Mouse (Mus musculus) forebrain, embryonic 10.5 days (tissue): Measurements from ENCODE around the gene Drg1. TPM values are rescaled to one million over a fixed set of nuclear protein-coding genes. Genes with fewer than 3 reads are reported as not detected.
"Not testable (repeated sequence)": the region's sequence is repeated elsewhere in the genome, so short reads cannot be mapped to it uniquely, and the experiment has no call there.

Experiments
- DNase-seq: peaks from one replicate; pipeline ENCODE4 v3.0.0-alpha.2; 2017; ENCODE audit warnings: low spot score; ENCODE audit errors: extremely low spot score
- H3K27ac ChIP-seq: fragments of 300-500 bp; sonication (generic); 2 replicates; pipeline ENCODE4 v1.5.1; 2016; ENCODE audit warnings: mild to moderate bottlenecking
- H3K27me3 ChIP-seq: fragments of 300-500 bp; sonication (generic); 2 replicates; pipeline ENCODE4 v1.6.1; 2016; ENCODE audit warnings: mild to moderate bottlenecking; ENCODE audit not compliant: poor library complexity, severe bottlenecking
- H3K36me3 ChIP-seq: fragments of 300-500 bp; sonication (generic); replicated peaks from 2 replicates; pipeline ENCODE4 v1.6.1; 2016; ENCODE audit warnings: mild to moderate bottlenecking, moderate library complexity
- H3K4me1 ChIP-seq: fragments of 300-500 bp; sonication (generic); 2 replicates; pipeline ENCODE4 v1.6.1; 2016
- H3K4me3 ChIP-seq: fragments of 300-500 bp; sonication (generic); 2 replicates; pipeline ENCODE4 v1.5.1; 2016; ENCODE audit warnings: mild to moderate bottlenecking, moderate library complexity
- H3K9me3 ChIP-seq: fragments of 300-500 bp; sonication (generic); 2 replicates; pipeline ENCODE4 v1.6.1; 2016; ENCODE audit warnings: mild to moderate bottlenecking, moderate library complexity
- WGBS: fragments of 180-500 bp; shearing (Covaris S2); methylation state at CpG from one replicate; pipeline ENCODE4 v1.1.7; 2016; 5-methylcytosine and 5-hydroxymethylcytosine counted together
- polyA plus RNA-seq: library from polyadenylated mRNA; unstranded; fragments of >200 nt; fragmentation: Nextera tagmentation; extraction: Ambion mirVana; gene quantifications from 2 replicates; pipeline ENCODE4 v1.2.1, GENCODE M21; 2016

Gene Drg1
- polyA plus RNA-seq, 1 experiment from 2014 or later, result 335 TPM

DNA sequence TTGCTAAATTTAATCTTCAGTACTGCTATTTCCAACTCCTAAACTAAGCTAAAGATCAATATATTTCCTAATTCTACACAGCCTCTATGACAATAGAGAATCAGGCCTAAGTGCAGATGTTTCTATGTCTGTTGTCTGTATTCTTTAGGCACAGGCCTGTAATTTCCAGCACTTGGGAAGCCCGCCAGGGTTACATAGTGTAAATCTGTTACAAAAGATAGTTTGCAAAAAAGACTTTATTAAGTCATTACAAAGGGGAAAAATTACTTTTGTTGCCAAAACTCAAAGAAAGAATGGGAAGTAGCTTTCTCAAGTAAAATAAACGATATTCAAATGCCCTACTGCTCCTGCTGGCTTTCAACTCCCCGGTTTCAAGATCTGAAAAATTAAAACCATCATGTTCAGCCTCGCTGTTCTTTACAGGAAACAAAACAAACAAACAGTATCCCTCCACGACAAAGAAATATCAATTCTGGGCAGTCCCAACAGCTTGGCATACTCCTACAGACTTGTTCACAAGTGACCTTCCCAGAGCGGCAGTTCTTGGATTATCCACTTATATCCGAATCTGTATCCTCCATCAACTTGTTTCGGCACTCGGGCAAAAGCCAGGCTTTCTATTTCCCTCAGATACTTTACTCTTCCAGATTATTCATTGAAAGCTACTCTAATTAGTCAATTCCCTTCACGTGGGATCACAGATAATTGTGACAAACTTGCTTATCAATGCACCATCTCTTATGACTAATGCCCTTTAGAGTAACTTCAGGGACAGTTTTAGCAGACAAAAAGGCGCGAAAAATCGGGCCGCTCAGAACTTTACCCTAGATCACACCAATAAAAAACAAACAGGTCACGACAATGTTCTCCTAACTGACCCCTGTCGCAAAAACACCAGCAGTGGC is 64.6 kb downstream of the Drg1 start:
- H3K36me3 ChIP-seq, result peaks cover 23% of the 10 kb centered on the region
- no peak for DNase-seq
- peak overlapping the region; percentile 85 for H3K27ac ChIP-seq
- WGBS, result 9% methylated on average over 16 of the region's 16 CpGs
- H3K9me3 ChIP-seq, result no peaks in the 10 kb centered on the region
- H3K27me3 ChIP-seq, result no peaks in the 10 kb centered on the region
- H3K4me1 ChIP-seq, result peaks cover 13% of the 10 kb centered on the region
- peak overlapping the region; percentile 51 for H3K4me3 ChIP-seq

DNA sequence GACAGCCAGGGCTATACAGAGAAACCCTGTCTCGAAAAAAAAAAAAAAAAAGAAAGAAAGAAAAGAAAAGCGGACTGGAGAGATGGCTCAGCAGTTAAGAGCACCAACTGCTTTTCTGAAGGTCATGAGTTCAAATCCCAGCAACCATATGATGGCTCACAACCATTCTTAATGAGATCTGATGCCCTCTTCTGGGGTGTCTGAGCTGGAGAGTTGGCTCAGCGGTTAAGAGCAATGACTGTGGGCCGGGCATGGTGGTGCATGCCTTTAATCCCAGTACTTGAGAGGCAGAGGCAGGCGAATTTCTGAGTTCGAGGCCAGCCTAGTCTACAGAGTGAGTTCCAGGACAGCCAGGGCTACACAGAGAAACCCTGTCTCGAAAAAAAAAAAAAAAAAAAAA is 65.6 kb downstream of the Drg1 start:
- not testable (repeated sequence) for H3K27me3 ChIP-seq, H3K27ac ChIP-seq, H3K4me3 ChIP-seq, DNase-seq, H3K9me3 ChIP-seq
- WGBS, result 93% methylated on average over 6 of the region's 7 CpGs
- Histone ChIP-seq H3K36me3 (peaks cover 14% of the 10 kb centered on the region), H3K4me1 (peaks cover 13% of the 10 kb centered on the region)

- H3K27ac ChIP-seq, result no peak within 1 kb of the TSS
- DNase-seq, result no peak
- 84% methylated on average over 25 of the region's 25 CpGs for WGBS
- no peaks in the 10 kb centered on the region for H3K36me3 ChIP-seq
- H3K4me3 ChIP-seq, result no peak within 1 kb of the TSS
- no peaks in the 10 kb centered on the region for H3K4me1 ChIP-seq
- no peaks in the 10 kb centered on the region for H3K27me3 ChIP-seq
- H3K9me3 ChIP-seq, result no peaks in the 10 kb centered on the region
These were observed 72.9 kb downstream of the Drg1 start, which contains the start of gene Sfi1 for GRCm38 (mm10) chr11:3193363-3193762. Gene Sfi1, minus strand, starts transcription at chr11:3193463.

- H3K36me3 ChIP-seq, H3K27me3 ChIP-seq, DNase-seq, H3K4me3 ChIP-seq, H3K27ac ChIP-seq, H3K4me1 ChIP-seq: not testable (repeated sequence)
- peaks cover 15% of the 10 kb centered on the region for H3K9me3 ChIP-seq
- WGBS, result 81% methylated on average over 1 of the region's 1 CpGs
These were observed 83.5 kb downstream of the Drg1 start for GRCm38 (mm10) chr11:3182707-3183106.

GRCm38 (mm10) chr11:3181971-3182370 is 84.2 kb downstream of the Drg1 start:
- not testable (repeated sequence) for H3K27ac ChIP-seq, H3K36me3 ChIP-seq
- 49% methylated on average over 1 of the region's 1 CpGs for WGBS

GRCm38 (mm10) chr11:3181250-3181649 is 85.0 kb downstream of the Drg1 start:
- not testable (repeated sequence) for DNase-seq, H3K4me3 ChIP-seq, H3K36me3 ChIP-seq, H3K27me3 ChIP-seq, H3K4me1 ChIP-seq, H3K27ac ChIP-seq
- 59% methylated on average over 4 of the region's 4 CpGs for WGBS
- peaks cover 15% of the 10 kb centered on the region for H3K9me3 ChIP-seq

More at GRCm38 (mm10) chr11:3181971-3182370, 84.2 kb downstream of the Drg1 start:
- not testable (repeated sequence) for DNase-seq, H3K4me3 ChIP-seq, H3K4me1 ChIP-seq, H3K27me3 ChIP-seq
- H3K9me3 ChIP-seq, result peaks cover 15% of the 10 kb centered on the region

GRCm38 (mm10) chr11:3180510-3181160 is 85.6 kb downstream of the Drg1 start:
- peaks cover 15% of the 10 kb centered on the region for H3K9me3 ChIP-seq
- not testable (repeated sequence) for DNase-seq, H3K36me3 ChIP-seq, H3K4me3 ChIP-seq, H3K27ac ChIP-seq, H3K27me3 ChIP-seq, H3K4me1 ChIP-seq
- WGBS, result 78% methylated on average over 6 of the region's 6 CpGs

DNA sequence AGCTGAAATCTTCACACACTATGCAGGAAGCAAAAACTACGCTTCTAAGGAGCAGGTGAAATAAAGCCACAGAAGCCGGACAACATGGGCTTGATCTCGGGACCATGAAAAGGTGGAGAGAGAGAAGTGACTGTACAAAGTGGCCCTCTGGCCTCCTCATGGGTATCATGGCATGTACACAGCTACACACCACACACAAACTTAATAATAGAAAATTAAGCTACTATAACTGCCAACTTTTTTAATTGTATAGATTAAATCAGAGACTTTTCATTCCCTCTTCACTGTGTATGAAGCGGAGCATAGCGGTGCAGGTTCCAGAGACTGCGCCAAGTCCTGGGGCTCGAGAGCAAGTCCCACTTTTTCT is 86.5 kb downstream of the Drg1 start:
- not testable (repeated sequence) for H3K4me3 ChIP-seq, H3K36me3 ChIP-seq, H3K27me3 ChIP-seq, DNase-seq, H3K27ac ChIP-seq, H3K4me1 ChIP-seq
- peaks cover 15% of the 10 kb centered on the region for H3K9me3 ChIP-seq
- 86% methylated on average over 7 of the region's 7 CpGs for WGBS

DNA sequence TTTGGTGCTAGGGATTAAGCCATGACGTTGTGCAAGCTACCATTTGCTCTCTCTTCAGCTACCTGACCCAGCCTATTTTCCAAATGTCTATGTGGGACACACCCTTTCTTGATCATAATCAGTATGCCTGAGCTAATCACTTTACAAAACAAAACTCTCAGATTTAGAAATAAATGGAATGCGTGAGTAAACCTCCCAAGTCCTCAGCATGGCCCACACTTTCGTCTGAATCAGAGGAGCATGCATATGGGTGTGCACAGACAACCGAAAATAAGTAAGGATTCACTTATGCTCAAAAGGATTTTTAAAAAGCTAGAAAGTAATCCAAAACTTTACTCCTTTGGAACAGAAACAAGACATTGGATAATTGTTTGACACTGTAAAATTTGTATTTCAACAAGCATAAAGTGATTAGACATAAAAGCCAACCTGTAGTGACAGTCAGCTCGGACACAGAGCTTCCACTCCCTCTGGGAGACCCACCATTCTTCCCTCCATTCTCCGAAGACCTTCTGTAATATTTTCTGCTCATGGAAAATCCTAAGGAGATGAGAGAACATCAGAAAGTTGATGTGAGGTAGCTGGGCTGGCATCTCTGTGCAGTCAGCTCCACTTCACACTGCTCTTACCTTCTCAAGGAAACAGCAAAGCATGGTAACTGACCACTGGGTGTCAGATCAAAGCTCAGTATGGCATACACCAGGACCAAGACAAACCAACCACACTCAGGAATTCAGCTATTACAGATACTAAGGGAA is 87.1 kb downstream of the Drg1 start:
- not testable (repeated sequence) for DNase-seq, H3K27ac ChIP-seq, H3K4me3 ChIP-seq, H3K4me1 ChIP-seq, H3K27me3 ChIP-seq, H3K36me3 ChIP-seq
- WGBS, result 90% methylated on average over 6 of the region's 6 CpGs
- peaks cover 15% of the 10 kb centered on the region for H3K9me3 ChIP-seq

- not testable (repeated sequence) for H3K27me3 ChIP-seq, H3K27ac ChIP-seq, H3K36me3 ChIP-seq, H3K4me1 ChIP-seq, H3K4me3 ChIP-seq
- WGBS, result 87% methylated on average over 11 of the region's 11 CpGs
- peaks cover 15% of the 10 kb centered on the region for H3K9me3 ChIP-seq
- peak; percentile 32 for DNase-seq
These were observed 92.5 kb downstream of the Drg1 start for GRCm38 (mm10) chr11:3173425-3174318.

DNA sequence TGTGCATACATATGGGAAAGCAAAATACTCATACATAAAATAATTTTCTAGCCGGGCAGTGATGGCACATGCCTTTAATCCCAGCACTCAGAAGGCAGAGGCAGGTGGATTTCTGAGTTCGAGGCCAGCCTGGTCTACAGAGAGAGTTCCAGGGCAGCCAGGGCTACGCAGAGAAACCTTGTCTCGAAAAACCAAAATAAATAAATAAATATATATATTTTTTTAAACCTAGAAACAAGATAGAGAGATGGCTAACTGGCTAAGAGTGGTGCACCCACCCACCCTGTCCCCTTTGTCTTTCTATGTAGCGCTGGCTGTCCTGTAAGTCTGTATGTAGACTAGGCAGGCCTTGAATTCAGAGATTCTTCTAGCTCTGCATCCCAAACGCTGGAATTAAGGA is 93.7 kb downstream of the Drg1 start:
- H3K4me1 ChIP-seq, H3K27me3 ChIP-seq, H3K27ac ChIP-seq, H3K36me3 ChIP-seq, H3K4me3 ChIP-seq, DNase-seq: not testable (repeated sequence)
- peaks cover 24% of the 10 kb centered on the region for H3K9me3 ChIP-seq
- 64% methylated on average over 6 of the region's 6 CpGs for WGBS

DNA sequence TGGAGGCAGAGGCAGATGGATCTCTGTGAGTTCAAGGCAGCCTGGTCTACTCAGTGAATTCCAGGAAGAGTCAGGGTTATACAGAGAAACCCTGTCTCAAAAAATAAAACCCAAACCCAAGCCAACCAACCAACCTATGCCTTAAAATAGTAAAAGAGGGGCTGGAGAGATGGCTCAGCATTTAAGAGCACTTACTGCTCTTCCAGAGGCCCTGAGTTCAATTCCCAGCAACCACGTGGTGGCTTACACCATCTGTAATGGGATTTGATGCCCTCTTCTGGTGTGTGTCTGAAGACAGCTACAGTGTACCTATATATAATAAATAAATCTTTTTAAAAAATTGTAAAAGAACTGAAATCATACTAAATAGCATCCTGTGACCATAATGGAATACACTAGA is 94.3 kb downstream of the Drg1 start:
- not testable (repeated sequence) for DNase-seq, H3K27me3 ChIP-seq, H3K27ac ChIP-seq, H3K36me3 ChIP-seq, H3K4me1 ChIP-seq, H3K4me3 ChIP-seq
- H3K9me3 ChIP-seq, result peaks cover 28% of the 10 kb centered on the region
- WGBS, result 83% methylated on average over 1 of the region's 1 CpGs
